Mouse (Mus musculus) A20 (cell line): ENCODE results near the gene Hist2h2bb.
"Not testable (repeated sequence)": the region's sequence is repeated elsewhere in the genome, so short reads cannot be mapped to it uniquely, and the experiment has no call there.

Source experiments
- DNase-seq: peaks from one replicate; pipeline ENCODE4 v3.0.0-alpha.2; 2011; ENCODE audit warnings: low read depth, low spot score

Gene Hist2h2bb

GRCm38 (mm10) chr3:96263558-96264403, 5.8 kb upstream of the Hist2h2bb start:
- no peak for DNase-seq

- no peak for DNase-seq
Measured at GRCm38 (mm10) chr3:96264404-96264949, 5.1 kb upstream of the Hist2h2bb start.

- DNase-seq = peak; percentile 58
Measured at GRCm38 (mm10) chr3:96266132-96266710, 3.3 kb upstream of the Hist2h2bb start.

- DNase-seq = peak; percentile 24
Measured at GRCm38 (mm10) chr3:96267541-96267940, 2.0 kb upstream of the Hist2h2bb start.

GRCm38 (mm10) chr3:96268051-96268775, 1.3 kb upstream of the Hist2h2bb start, which contains the start of gene Hist2h3b:
TSS of gene Hist2h3b (plus strand) at chr3:96268654.
- DNase-seq = peak; percentile 92

GRCm38 (mm10) chr3:96268776-96269378, 675 bp upstream of the Hist2h2bb start:
- DNase-seq = not testable (repeated sequence)

- DNase-seq = peak; percentile 80
Measured at GRCm38 (mm10) chr3:96273591-96274465, 4.3 kb downstream of the Hist2h2bb start.

GRCm38 (mm10) chr3:96277428-96277799, 7.9 kb downstream of the Hist2h2bb start:
- peak; percentile 85 for DNase-seq

- DNase-seq = peak; percentile 96
Measured at GRCm38 (mm10) chr3:96277800-96278624, 8.5 kb downstream of the Hist2h2bb start.

- DNase-seq = no peak
Measured at GRCm38 (mm10) chr3:96280660-96281059, 11.1 kb downstream of the Hist2h2bb start.

- peak; percentile 44 for DNase-seq
Measured at GRCm38 (mm10) chr3:96284457-96284856, 14.9 kb downstream of the Hist2h2bb start.

- DNase-seq = not testable (repeated sequence)
Measured at GRCm38 (mm10) chr3:96287334-96287733, 17.8 kb downstream of the Hist2h2bb start.

GRCm38 (mm10) chr3:96289201-96289600, 19.6 kb downstream of the Hist2h2bb start:
- DNase-seq = no peak

- DNase-seq = not testable (repeated sequence)
Measured at GRCm38 (mm10) chr3:96290727-96291126, 21.2 kb downstream of the Hist2h2bb start.

GRCm38 (mm10) chr3:96292641-96293040, 23.1 kb downstream of the Hist2h2bb start:
- DNase-seq = no peak

GRCm38 (mm10) chr3:96293368-96293767, 23.8 kb downstream of the Hist2h2bb start:
- DNase-seq = no peak

- no peak for DNase-seq
Measured at GRCm38 (mm10) chr3:96293787-96294186, 24.2 kb downstream of the Hist2h2bb start, which contains the start of gene Fcgr1. TSS of gene Fcgr1 (minus strand) at chr3:96293969.

- no peak for DNase-seq
Measured at GRCm38 (mm10) chr3:96298360-96298759, 28.8 kb downstream of the Hist2h2bb start.

GRCm38 (mm10) chr3:96299562-96299961, 30.0 kb downstream of the Hist2h2bb start:
- DNase-seq = no peak
